Mouse (Mus musculus): ENCODE results near the gene Acsl5.

DNA sequence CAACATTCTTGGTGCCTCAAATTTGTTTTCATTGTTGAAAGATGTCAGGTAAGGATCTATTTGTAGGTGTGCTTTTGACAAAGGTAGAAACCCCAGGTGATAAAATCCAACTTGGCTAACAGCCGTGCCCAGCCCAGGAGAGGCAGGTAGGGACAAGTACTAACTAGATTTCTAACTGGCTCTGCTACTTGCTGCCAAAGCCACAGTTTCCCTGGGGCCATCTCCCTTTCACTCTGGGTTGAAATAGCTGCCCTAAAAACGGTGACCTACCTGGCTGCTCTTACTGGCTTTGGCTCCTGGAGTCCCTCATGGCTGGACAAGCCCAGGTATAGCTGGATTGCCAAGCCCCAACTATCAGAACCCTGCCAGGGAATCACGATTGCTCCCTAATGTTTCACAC is 15.0 kb downstream of the Acsl5 start:
- no peak for TF ChIP-seq CTCF (IDR thresholded peaks at IDR 0.05; ENCODE audit: low read depth)
- TF ChIP-seq EP300 (IDR thresholded peaks at IDR 0.05; ENCODE audit: low read depth): no peak
